Mouse (Mus musculus): ENCODE results near the gene Defb13. TPM values are rescaled to one million over a fixed set of nuclear protein-coding genes. Genes with fewer than 3 reads are reported as not detected.
"Not testable (repeated sequence)": the region's sequence is repeated elsewhere in the genome, so short reads cannot be mapped to it uniquely, and the experiment has no call there.

Defb13 gene
- polyA plus RNA-seq (2012; fragmentation: generic; extraction: Trizol): not detected
- long read RNA-seq, experiment 1: 0 reads
- long read RNA-seq, experiment 2: 0 reads

DNA sequence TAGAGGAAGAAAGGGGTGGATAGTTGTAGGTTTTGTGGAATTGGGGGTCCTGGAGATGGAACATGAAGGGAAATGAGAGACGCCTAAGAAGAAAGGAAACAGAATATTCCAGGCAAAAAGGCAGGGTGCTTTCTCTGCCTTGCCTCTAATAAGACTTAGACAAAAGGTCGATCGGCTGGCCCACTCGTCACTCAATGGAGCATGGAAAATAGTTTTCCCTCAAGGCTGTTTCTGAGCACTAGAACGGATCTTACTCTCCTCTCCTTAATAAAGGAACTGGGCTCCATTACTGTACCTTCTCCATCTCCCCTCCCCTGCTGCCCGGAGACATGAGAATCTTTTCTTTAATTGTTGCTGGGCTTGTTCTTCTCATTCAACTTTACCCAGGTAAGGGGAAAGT, at the start of gene Defb13:
Gene Defb13 (plus strand): TSS at position 301 of the 400 bp plus-strand sequence.
- Histone ChIP-seq H3K4me3 (ENCODE audit: insufficient read depth, poor library complexity, severe bottlenecking) (no peak within 1 kb of the TSS), H3K79me2 (ENCODE audit: control insufficient read depth, insufficient read depth) (no peaks in the 10 kb centered on the region), H3K36me3 (ENCODE audit: control insufficient read depth, insufficient read depth) (no peaks in the 10 kb centered on the region), H3K27me3 (ENCODE audit: control insufficient read depth, insufficient read depth, insufficient read length) (no peaks in the 10 kb centered on the region), H3ac (ENCODE audit: control insufficient read depth, insufficient read length, low read depth) (no peak within 1 kb of the TSS), H3K79me3 (ENCODE audit: low read depth) (no peaks in the 10 kb centered on the region)
- TF ChIP-seq USF1 (IDR thresholded peaks at IDR 0.05; ENCODE audit: low read depth) (no peak), MYOG (IDR thresholded peaks at IDR 0.05; ENCODE audit: control insufficient read depth, extremely low read depth, insufficient read length) (no peak), MYOD1 (IDR thresholded peaks at IDR 0.05; ENCODE audit: control insufficient read depth, insufficient read length, low read depth) (no peak), CTCF (IDR thresholded peaks at IDR 0.05; ENCODE audit: control insufficient read depth, insufficient read depth, insufficient read length) (no peak), FOSL1 (IDR thresholded peaks at IDR 0.05; ENCODE audit: insufficient read depth, low read length, poor library complexity, severe bottlenecking) (no peak), MAX (IDR thresholded peaks at IDR 0.05) (no peak), CEBPB (IDR thresholded peaks at IDR 0.05; ENCODE audit: low read depth) (no peak)

GRCm38 (mm10) chr8:21906290-21906689, 40.3 kb upstream of the Defb13 start, which contains the start of gene Defb11:
Gene Defb11, minus strand, starts transcription at chr8:21906412.
- H3K27me3 ChIP-seq (ENCODE audit: control insufficient read depth, insufficient read depth, insufficient read length); H3K4me3 ChIP-seq (ENCODE audit: insufficient read depth, poor library complexity, severe bottlenecking); H3K36me3 ChIP-seq (ENCODE audit: control insufficient read depth, insufficient read depth); H3ac ChIP-seq (ENCODE audit: control insufficient read depth, insufficient read length, low read depth); H3K79me2 ChIP-seq (ENCODE audit: control insufficient read depth, insufficient read depth); H3K79me3 ChIP-seq (ENCODE audit: low read depth): not testable (repeated sequence)

DNA sequence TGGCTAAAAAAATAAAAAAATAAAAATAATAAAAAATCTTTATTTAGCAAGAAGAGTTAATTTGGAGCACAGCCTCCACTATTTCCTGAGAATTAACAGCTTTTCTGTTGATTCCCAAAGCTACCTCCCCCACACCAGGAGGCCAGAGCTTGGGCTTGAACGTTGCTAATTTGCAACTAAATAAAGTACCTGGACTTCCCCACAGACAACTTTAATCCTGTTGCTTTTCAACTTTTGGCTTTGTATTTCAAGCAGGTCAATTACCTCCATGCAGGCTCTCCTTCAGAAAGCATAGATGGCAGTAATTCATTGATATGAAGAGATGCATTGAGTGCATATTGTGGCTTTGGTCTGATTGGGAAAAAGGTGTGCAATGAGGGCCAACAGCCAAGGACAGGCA, 34.6 kb upstream of the Defb13 start:
- Histone ChIP-seq H3K79me2 (ENCODE audit: control insufficient read depth, insufficient read depth) (no peaks in the 10 kb centered on the region), H3ac (ENCODE audit: control insufficient read depth, insufficient read length, low read depth) (no peak overlapping the region), H3K79me3 (ENCODE audit: low read depth) (no peaks in the 10 kb centered on the region), H3K36me3 (ENCODE audit: control insufficient read depth, insufficient read depth) (no peaks in the 10 kb centered on the region), H3K27me3 (ENCODE audit: control insufficient read depth, insufficient read depth, insufficient read length) (no peaks in the 10 kb centered on the region), H3K4me3 (ENCODE audit: insufficient read depth, poor library complexity, severe bottlenecking) (no peak overlapping the region)
- TF ChIP-seq CEBPB (IDR thresholded peaks at IDR 0.05; ENCODE audit: low read depth) (no peak), MAX (IDR thresholded peaks at IDR 0.05) (no peak), MYOD1 (IDR thresholded peaks at IDR 0.05; ENCODE audit: control insufficient read depth, insufficient read length, low read depth) (no peak), USF1 (IDR thresholded peaks at IDR 0.05; ENCODE audit: low read depth) (no peak), CTCF (IDR thresholded peaks at IDR 0.05; ENCODE audit: control insufficient read depth, insufficient read depth, insufficient read length) (no peak), MYOG (IDR thresholded peaks at IDR 0.05; ENCODE audit: control insufficient read depth, extremely low read depth, insufficient read length) (no peak), FOSL1 (IDR thresholded peaks at IDR 0.05; ENCODE audit: insufficient read depth, low read length, poor library complexity, severe bottlenecking) (no peak)

DNA sequence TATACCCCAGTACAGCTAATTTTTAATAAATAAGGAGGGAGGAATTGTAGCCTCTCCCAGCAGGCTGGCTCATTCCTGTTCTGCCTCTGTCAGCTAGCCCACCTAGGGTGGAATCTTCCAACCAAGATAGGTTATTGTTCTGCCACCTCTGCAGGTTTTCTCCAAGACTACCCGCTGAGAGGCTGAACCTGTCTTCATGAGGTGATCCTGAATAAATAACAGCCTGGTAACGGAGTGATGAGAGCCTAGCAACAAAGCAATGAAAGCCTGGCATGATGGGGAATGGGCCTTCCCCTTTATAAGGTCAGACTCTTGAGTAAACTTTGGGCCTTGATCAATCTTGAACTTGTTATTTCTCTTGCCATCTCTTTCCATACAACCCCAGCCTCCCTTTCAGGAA, 34.0 kb upstream of the Defb13 start:
- Histone ChIP-seq H3K27me3 (ENCODE audit: control insufficient read depth, insufficient read depth, insufficient read length) (no peaks in the 10 kb centered on the region), H3K36me3 (ENCODE audit: control insufficient read depth, insufficient read depth) (no peaks in the 10 kb centered on the region), H3ac (ENCODE audit: control insufficient read depth, insufficient read length, low read depth) (no peak overlapping the region), H3K4me3 (ENCODE audit: insufficient read depth, poor library complexity, severe bottlenecking) (no peak overlapping the region), H3K79me3 (ENCODE audit: low read depth) (no peaks in the 10 kb centered on the region), H3K79me2 (ENCODE audit: control insufficient read depth, insufficient read depth) (no peaks in the 10 kb centered on the region)
- no peak for TF ChIP-seq MAX (IDR thresholded peaks at IDR 0.05)
- no peak for TF ChIP-seq MYOG (IDR thresholded peaks at IDR 0.05; ENCODE audit: control insufficient read depth, extremely low read depth, insufficient read length)
- TF ChIP-seq CEBPB (IDR thresholded peaks at IDR 0.05; ENCODE audit: low read depth): no peak
- TF ChIP-seq CTCF (IDR thresholded peaks at IDR 0.05; ENCODE audit: control insufficient read depth, insufficient read depth, insufficient read length): no peak
- TF ChIP-seq FOSL1 (IDR thresholded peaks at IDR 0.05; ENCODE audit: insufficient read depth, low read length, poor library complexity, severe bottlenecking): no peak
- TF ChIP-seq USF1 (IDR thresholded peaks at IDR 0.05; ENCODE audit: low read depth): no peak
- TF ChIP-seq MYOD1 (IDR thresholded peaks at IDR 0.05; ENCODE audit: control insufficient read depth, insufficient read length, low read depth): no peak

DNA sequence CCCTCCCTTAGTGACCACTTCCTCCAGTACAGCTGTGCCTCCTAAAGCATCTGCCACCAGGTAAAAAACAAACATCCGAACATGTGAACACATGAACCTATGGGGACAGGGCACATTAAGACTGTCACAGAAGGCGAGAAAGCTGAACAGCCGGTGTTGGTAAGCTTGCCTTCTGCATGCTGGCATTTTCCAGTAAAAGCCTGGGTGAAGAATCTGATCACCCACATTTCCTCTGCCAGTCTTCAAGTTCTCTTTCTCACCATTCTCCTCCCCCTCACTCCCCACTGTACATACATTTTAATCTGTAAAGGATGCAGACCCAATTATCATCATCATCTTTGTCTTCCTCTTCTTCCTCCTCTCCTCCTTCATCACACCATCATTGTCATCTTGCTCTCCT, 30.9 kb upstream of the Defb13 start:
- no peak overlapping the region for H3K4me3 ChIP-seq (ENCODE audit: insufficient read depth, poor library complexity, severe bottlenecking)
- no peaks in the 10 kb centered on the region for H3K36me3 ChIP-seq (ENCODE audit: control insufficient read depth, insufficient read depth)
- TF ChIP-seq MAX (IDR thresholded peaks at IDR 0.05): no peak
- TF ChIP-seq MYOG (IDR thresholded peaks at IDR 0.05; ENCODE audit: control insufficient read depth, extremely low read depth, insufficient read length): no peak
- no peak for TF ChIP-seq CEBPB (IDR thresholded peaks at IDR 0.05; ENCODE audit: low read depth)
- TF ChIP-seq MYOD1 (IDR thresholded peaks at IDR 0.05; ENCODE audit: control insufficient read depth, insufficient read length, low read depth): no peak
- no peak for TF ChIP-seq USF1 (IDR thresholded peaks at IDR 0.05; ENCODE audit: low read depth)
- no peak for TF ChIP-seq CTCF (IDR thresholded peaks at IDR 0.05; ENCODE audit: control insufficient read depth, insufficient read depth, insufficient read length)
- no peak for TF ChIP-seq FOSL1 (IDR thresholded peaks at IDR 0.05; ENCODE audit: insufficient read depth, low read length, poor library complexity, severe bottlenecking)
- no peaks in the 10 kb centered on the region for H3K79me2 ChIP-seq (ENCODE audit: control insufficient read depth, insufficient read depth)
- H3K27me3 ChIP-seq (ENCODE audit: control insufficient read depth, insufficient read depth, insufficient read length): no peaks in the 10 kb centered on the region
- no peak overlapping the region for H3ac ChIP-seq (ENCODE audit: control insufficient read depth, insufficient read length, low read depth)
- H3K79me3 ChIP-seq (ENCODE audit: low read depth): no peaks in the 10 kb centered on the region

DNA sequence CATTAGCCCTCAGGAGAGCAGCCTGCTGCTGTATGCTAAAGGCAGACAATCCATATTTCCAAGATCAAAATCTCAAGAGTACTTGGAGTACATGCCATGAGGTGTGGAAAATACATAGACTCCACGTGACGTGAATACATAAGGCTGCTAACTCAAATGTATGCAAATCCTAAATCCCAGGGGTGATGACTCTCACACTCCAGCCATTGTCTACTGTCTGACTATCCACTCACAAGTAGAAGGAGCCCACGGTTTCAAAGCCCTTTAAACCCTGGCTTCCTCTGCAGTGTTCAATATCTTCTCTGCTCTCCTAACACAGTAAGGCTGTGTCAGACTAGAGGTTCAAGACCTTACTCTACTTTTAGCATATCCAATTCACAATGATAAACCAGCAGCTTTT, 15.8 kb upstream of the Defb13 start:
- H3K4me3 ChIP-seq (ENCODE audit: insufficient read depth, poor library complexity, severe bottlenecking); H3K79me3 ChIP-seq (ENCODE audit: low read depth); H3K79me2 ChIP-seq (ENCODE audit: control insufficient read depth, insufficient read depth); H3ac ChIP-seq (ENCODE audit: control insufficient read depth, insufficient read length, low read depth); H3K27me3 ChIP-seq (ENCODE audit: control insufficient read depth, insufficient read depth, insufficient read length); H3K36me3 ChIP-seq (ENCODE audit: control insufficient read depth, insufficient read depth): not testable (repeated sequence)

All from C2C12 (cell line).